Mouse (Mus musculus) lung, adult 2 months (tissue): ENCODE data around the gene Atg13.

Experiments
- CTCF ChIP-seq: fragments of 200-500 bp; IDR thresholded peaks from 2 replicates; pipeline ENCODE4 v1.5.1; 2011; ENCODE audit warnings: mild to moderate bottlenecking, low read length, control low read depth; ENCODE audit not compliant: insufficient read depth
- POLR2A ChIP-seq: fragments of 200-500 bp; IDR thresholded peaks from 2 replicates; pipeline ENCODE4 v1.6.1; 2011; ENCODE audit warnings: low read depth, mild to moderate bottlenecking, control low read depth, low read length, borderline replicate concordance; ENCODE audit errors: extremely low read depth

DNA sequence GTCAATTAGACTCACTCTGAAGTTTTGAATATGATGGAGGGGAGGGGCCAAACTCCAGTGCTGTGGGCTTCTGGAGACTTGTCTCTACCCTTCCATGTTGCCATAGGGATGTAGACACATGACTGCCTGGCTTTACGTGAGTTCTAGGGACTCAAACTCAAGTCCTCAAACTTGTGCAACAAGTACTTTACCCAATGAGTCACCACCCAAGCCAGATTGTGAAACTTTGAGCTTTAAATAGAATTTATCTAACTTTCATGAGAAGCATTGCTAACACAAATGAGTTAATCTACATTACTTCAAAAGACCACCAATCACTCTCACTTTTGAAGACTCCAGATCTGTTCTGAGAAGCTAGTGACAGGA, 14.2 kb downstream of the Atg13 start:
- TF ChIP-seq CTCF (no peak), POLR2A (no peak)
